Mouse (Mus musculus): ENCODE measurements around the gene Sapcd2.

- TF ChIP-seq CTCF (IDR thresholded peaks at IDR 0.05) (no peak), POLR2A (IDR thresholded peaks at IDR 0.05; ENCODE audit: insufficient read depth, low read depth, low read length) (no peak)
Observed at GRCm38 (mm10) chr2:25363478-25364178, 8.5 kb upstream of the Sapcd2 start.

All from heart, adult 2 months (tissue).